Mouse (Mus musculus) CD4-positive, CD25-positive, alpha-beta regulatory T cell, adult 4 months (primary cell): Measurements from ENCODE around the gene Gpatch8. TPM values are rescaled to one million over a fixed set of nuclear protein-coding genes. Genes with fewer than 3 reads are reported as not detected.
"Not testable (repeated sequence)": the region's sequence is repeated elsewhere in the genome, so short reads cannot be mapped to it uniquely, and the experiment has no call there.

ENCODE experiments used
- ATAC-seq: one replicate; pipeline ENCODE4 v1.8.0; 2017
- polyA plus RNA-seq, 2 experiments: library from polyadenylated mRNA; unstranded; fragments of 100-300 nt; shearing (Covaris generic); gene quantifications; one replicate each; pipeline ENCODE4 v1.2.1; 2017

The Gpatch8 gene
- polyA plus RNA-seq, 2 experiments from 2014 or later, result 64.2 to 75.8 TPM

- ATAC-seq, result no peak
These were observed 12.7 kb upstream of the Gpatch8 start for GRCm38 (mm10) chr11:102568756-102569377.

GRCm38 (mm10) chr11:102568191-102568590 is 12.0 kb upstream of the Gpatch8 start:
- ATAC-seq, result no peak

- ATAC-seq, result no peak
These were observed 11.5 kb upstream of the Gpatch8 start for GRCm38 (mm10) chr11:102567723-102568122.

- no peak for ATAC-seq
These were observed 11.0 kb upstream of the Gpatch8 start for GRCm38 (mm10) chr11:102567157-102567556.

GRCm38 (mm10) chr11:102566290-102566689 is 10.1 kb upstream of the Gpatch8 start:
- ATAC-seq, result no peak

- ATAC-seq, result no peak
These were observed 9.5 kb upstream of the Gpatch8 start for GRCm38 (mm10) chr11:102565741-102566140.

- ATAC-seq, result not testable (repeated sequence)
These were observed 8.9 kb upstream of the Gpatch8 start for GRCm38 (mm10) chr11:102564952-102565671.

- ATAC-seq, result no peak
These were observed 2.5 kb upstream of the Gpatch8 start for GRCm38 (mm10) chr11:102558704-102559103.

- no peak for ATAC-seq
These were observed 1.2 kb upstream of the Gpatch8 start for GRCm38 (mm10) chr11:102557386-102557785.

GRCm38 (mm10) chr11:102556716-102557074 is 503 bp upstream of the Gpatch8 start:
- ATAC-seq, result peak; percentile 22

GRCm38 (mm10) chr11:102555400-102556030 is 677 bp downstream of the Gpatch8 start:
- peak; percentile 56 for ATAC-seq

GRCm38 (mm10) chr11:102552051-102552450 is 4.1 kb downstream of the Gpatch8 start:
- no peak for ATAC-seq

GRCm38 (mm10) chr11:102551176-102551575 is 5.0 kb downstream of the Gpatch8 start:
- no peak for ATAC-seq

- ATAC-seq, result no peak
These were observed 14.7 kb downstream of the Gpatch8 start for GRCm38 (mm10) chr11:102541471-102541870.

GRCm38 (mm10) chr11:102540286-102540685 is 15.9 kb downstream of the Gpatch8 start:
- ATAC-seq, result not testable (repeated sequence)

GRCm38 (mm10) chr11:102539690-102540089 is 16.5 kb downstream of the Gpatch8 start:
- ATAC-seq, result no peak

GRCm38 (mm10) chr11:102536210-102536609 is 20.0 kb downstream of the Gpatch8 start:
- ATAC-seq, result no peak

GRCm38 (mm10) chr11:102534078-102534477 is 22.1 kb downstream of the Gpatch8 start:
- no peak for ATAC-seq

- no peak for ATAC-seq
These were observed 24.8 kb downstream of the Gpatch8 start for GRCm38 (mm10) chr11:102531425-102531824.

- ATAC-seq, result no peak
These were observed 41.3 kb downstream of the Gpatch8 start for GRCm38 (mm10) chr11:102514793-102515424.

GRCm38 (mm10) chr11:102510226-102510625 is 46.0 kb downstream of the Gpatch8 start:
- no peak for ATAC-seq

GRCm38 (mm10) chr11:102496732-102497131 is 59.5 kb downstream of the Gpatch8 start:
- peak; percentile 74 for ATAC-seq

GRCm38 (mm10) chr11:102496206-102496605 is 60.0 kb downstream of the Gpatch8 start:
- no peak for ATAC-seq
